Mouse (Mus musculus) erythroblast, adult 5-6 weeks (primary cell): ENCODE results near the gene P4ha1. TPM values are rescaled to one million over a fixed set of nuclear protein-coding genes. Genes with fewer than 3 reads are reported as not detected.
A peak's percentile ranks its signal among the peaks of the same experiment; 100 is the strongest.

ENCODE experiments used
- ATAC-seq: replicated peaks from 2 replicates; pipeline ENCODE4 v1.8.0; 2016; ENCODE audit warnings: moderate number of reproducible peaks, mild to moderate bottlenecking, moderate TSS enrichment, inconsistent platforms; ENCODE audit not compliant: poor library complexity, low FRiP score, severe bottlenecking
- total RNA-seq, 2 experiments: library from RNA; stranded (forward) in 1 of 2; stranded (reverse) in 1 of 2; fragments of 150-400 nt in 1 of 2; fragments of 200-764, 138-1000 nt in 1 of 2; gene quantifications; 2 replicates each; pipeline versions ENCODE4 v1.2.3 to v1.2.4; 2015 to 2017; ENCODE audit warnings: low replicate concordance in 2 of 2

P4ha1 gene
- total RNA-seq, 2 experiments from 2014 or later, result 3.5 to 12.3 TPM

DNA sequence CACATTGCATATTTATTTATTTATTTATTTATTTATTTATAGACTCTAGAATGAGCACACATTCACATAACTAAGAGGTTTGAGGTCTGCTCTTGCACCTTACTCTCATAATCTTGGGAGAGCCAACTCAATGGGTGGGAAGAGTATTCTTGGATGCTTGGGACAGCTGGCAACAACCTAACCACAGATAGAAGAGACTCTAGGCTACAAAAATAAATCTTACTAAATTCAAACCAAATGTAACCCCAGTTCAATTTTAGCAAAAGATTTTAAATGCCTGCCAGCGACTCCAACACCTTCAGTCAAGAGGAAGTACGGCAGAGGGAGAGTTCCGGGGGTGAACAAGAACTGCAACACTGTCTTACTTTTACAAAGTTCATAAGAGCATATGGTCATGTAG, 2.0 kb upstream of the P4ha1 start:
- no peak for ATAC-seq

DNA sequence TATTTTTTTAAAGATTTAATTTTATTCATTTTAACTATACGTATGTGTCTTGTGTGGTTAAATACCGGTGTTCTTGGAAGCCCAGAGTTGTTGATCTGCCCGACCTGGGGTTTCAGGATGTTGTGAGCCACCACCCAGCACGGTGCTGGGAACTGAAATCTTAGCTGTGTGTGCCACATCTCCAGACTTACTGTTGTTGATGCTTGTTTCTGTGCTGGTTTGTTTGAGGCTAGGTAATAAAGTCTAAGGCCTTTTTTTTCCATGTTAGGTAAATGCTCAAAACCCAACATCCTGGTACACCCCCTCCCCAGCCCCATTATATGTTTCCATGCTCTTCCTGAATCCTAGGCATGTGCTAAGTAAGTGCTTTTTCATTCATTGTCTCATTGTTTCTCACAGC, 825 bp upstream of the P4ha1 start:
- ATAC-seq, result no peak

DNA sequence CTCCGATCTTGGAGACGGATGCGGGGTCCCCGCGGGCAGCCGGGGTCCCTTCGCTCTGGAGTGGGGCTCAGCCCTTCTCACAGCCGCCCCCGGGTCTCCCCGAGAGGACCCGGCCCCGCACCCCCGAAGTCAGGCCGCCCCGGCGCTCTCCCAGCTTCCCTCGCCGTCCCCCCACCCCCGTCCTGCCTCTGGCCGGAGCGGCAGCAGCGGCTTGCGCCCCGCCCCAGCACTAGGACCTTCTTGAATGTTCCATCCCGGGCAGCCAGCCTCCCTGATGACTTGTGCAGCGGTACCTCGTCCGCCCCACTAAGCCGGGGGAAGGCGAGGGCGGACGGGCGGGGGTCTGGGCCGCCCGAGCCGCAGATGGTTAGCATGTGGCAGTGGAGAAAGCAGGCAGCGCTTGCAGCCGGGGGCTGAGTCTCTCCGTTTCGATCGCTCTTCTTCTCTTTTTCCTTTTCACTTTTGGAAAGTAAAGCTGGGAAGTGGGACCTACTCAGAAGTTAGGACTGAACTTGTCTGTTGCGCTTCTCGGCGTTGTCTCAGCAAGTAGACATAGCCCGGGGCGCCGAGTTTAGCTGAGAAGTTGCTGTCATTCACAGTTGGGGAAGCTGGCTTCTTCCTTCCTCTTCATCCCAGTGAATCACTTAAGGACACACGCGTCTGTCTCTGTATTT, 529 bp downstream of the P4ha1 start:
- peak; percentile 75 for ATAC-seq

GRCm38 (mm10) chr10:59324311-59325165, 1.4 kb downstream of the P4ha1 start:
- ATAC-seq, result no peak

DNA sequence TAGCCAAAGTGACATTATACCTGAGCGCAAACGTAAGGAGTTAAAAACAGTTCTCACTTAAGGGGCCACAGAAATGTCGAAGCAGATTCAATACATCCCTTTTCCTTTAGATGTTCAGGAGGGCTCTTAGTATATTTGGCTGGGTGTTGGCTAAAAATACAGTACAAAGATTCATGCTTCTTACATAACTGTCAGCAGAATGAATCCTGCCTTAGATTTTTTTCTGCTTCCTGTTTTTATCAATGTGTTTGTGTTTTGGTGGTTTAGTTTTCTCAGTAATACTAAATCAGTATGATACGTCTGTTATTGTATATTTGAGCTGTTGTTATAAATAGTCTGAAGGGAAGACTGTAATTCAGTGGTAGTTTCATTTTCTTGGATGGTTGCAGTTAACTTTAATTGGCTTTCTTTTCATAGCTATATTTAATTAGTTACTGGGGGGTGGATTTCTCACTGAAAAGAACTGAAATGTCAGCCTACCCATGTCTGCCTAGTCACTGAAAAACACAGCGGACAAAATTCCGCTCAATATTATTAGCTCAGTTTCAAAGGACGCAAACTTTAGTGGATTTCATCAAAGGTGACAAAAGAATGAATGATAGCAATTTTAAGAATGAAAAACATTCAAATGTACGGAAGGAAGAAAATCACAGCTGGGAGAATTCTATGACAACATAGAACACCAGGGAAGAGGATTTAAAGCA, 3.7 kb downstream of the P4ha1 start:
- no peak for ATAC-seq

- no peak for ATAC-seq
Measured at GRCm38 (mm10) chr10:59327316-59327710, 4.2 kb downstream of the P4ha1 start.

- no peak for ATAC-seq
Measured at GRCm38 (mm10) chr10:59331546-59332256, 8.6 kb downstream of the P4ha1 start.

GRCm38 (mm10) chr10:59333400-59333799, 10.3 kb downstream of the P4ha1 start:
- ATAC-seq, result no peak

- ATAC-seq, result peak; percentile 58; the same call in 1 of the 2 replicates
Measured at GRCm38 (mm10) chr10:59334899-59335798, 12.1 kb downstream of the P4ha1 start.

DNA sequence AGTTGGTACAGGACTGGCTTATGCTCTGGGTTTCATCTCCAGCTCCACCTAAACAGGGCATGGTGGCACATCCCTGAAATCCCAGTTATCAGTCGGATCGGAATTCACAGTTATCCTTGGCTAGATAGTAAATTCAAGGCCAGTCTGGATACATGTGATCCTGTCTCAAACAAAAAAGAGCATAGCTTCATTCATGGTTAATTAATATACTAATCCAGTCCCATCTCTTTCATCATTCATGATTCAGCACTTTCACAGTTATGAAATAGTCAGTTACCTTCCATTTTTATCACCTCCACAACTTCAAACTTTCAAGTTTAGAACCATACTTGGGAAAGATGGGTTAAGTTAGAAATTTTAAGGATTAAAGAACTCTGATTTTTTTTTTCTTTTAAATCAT, 13.0 kb downstream of the P4ha1 start:
- ATAC-seq, result no peak

GRCm38 (mm10) chr10:59346560-59346959, 23.5 kb downstream of the P4ha1 start:
- no peak for ATAC-seq

DNA sequence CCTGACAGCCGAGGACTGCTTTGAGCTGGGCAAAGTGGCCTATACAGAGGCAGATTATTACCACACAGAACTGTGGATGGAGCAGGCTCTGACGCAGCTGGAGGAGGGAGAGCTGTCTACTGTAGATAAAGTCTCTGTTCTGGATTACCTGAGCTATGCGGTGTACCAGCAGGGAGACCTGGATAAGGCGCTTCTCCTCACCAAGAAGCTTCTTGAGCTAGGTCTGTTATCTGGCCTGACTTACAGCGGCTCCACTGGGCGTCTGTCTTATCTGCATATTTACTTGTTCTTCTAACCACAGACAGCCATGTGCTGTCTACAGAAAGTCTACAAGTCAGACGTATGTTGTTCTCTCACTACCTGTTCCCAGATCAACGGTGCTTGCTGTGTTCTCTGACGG, 25.1 kb downstream of the P4ha1 start:
- peak; percentile 98 for ATAC-seq

GRCm38 (mm10) chr10:59349536-59349935, 26.4 kb downstream of the P4ha1 start:
- no peak for ATAC-seq

GRCm38 (mm10) chr10:59353065-59353464, 30.0 kb downstream of the P4ha1 start:
- no peak for ATAC-seq

- ATAC-seq, result no peak
Measured at GRCm38 (mm10) chr10:59354120-59354519, 31.0 kb downstream of the P4ha1 start.

DNA sequence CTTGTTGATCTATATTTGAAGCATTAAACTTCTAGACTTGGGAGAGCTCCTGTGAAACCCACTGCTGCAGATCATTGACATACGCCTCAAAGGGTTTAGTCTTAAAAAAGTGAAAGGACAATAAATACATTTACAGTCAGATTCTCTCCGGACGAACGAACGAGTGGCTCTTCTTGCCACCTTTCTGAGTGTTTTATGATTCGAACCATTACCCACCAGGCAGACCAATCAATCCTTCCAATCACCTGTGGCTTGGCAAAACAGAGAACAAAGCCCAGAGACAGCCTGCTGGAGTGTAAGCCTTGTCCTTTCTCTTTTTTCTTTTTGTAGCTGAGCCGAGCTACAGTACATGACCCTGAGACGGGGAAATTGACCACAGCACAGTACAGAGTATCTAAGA, 31.9 kb downstream of the P4ha1 start:
- ATAC-seq, result no peak

DNA sequence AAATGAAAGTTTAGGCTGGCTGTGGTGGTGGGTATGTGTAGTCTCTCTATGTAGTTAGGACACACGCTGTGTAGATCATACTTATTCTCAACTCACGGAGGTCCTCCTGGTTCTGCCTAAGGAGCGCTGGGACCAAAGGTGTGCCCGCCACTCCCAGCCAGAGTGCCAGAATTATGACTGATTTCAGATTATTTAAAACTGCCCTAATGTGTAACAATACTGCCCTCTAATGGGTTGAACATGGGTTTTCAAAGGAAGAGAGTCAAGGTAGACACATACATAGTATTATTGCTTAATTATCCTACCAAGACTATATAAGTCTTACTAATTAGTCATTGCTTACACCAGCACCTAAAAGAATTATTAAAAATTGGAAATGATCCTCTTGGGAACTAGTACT, 35.6 kb downstream of the P4ha1 start:
- ATAC-seq, result no peak

- ATAC-seq, result peak; percentile 69
Measured at GRCm38 (mm10) chr10:59363208-59363607, 40.1 kb downstream of the P4ha1 start.

DNA sequence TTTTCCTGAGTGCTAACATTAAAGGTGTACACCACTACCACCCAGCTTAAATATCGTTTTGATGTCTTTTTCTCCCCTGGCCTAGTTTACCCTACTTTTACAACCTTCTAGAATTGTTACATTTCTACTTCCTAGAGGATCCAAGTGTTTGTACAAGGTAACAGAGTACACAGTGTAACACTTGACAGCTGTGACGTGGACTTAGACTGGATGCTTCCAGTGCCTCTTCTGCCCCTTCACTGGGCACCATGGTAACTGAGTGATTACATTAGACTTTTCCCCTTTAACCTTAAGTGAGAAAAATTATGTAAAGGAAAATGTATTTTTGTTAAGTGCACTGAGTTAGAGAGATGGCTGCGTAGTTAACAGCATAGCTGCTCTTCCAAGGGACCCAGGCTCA, 41.5 kb downstream of the P4ha1 start:
- no peak for ATAC-seq
